Mouse (Mus musculus) cerebral cortex, adult 2 months (tissue): ENCODE measurements around the gene Mrc2.

ENCODE experiments used
- WGBS: fragments of 180-500 bp; shearing (Covaris S2); methylation state at CpG from one replicate; pipeline ENCODE4 v1.1.7; 2018; 5-methylcytosine and 5-hydroxymethylcytosine counted together

Gene Mrc2

GRCm38 (mm10) chr11:105292124-105293071, at the start of gene Mrc2:
TSS of gene Mrc2 (plus strand) at chr11:105292643.
- WGBS, result under 1% methylated on average over 74 of the region's 75 CpGs

GRCm38 (mm10) chr11:105246369-105246768, 46.1 kb upstream of the Mrc2 start:
- 43% methylated on average over 1 of the region's 1 CpGs for WGBS

- WGBS, result 59% methylated on average over 6 of the region's 6 CpGs
Measured at GRCm38 (mm10) chr11:105246785-105247184, 45.7 kb upstream of the Mrc2 start.

GRCm38 (mm10) chr11:105247321-105247720, 45.1 kb upstream of the Mrc2 start:
- WGBS, result 78% methylated on average over 5 of the region's 5 CpGs

GRCm38 (mm10) chr11:105259733-105260132, 32.7 kb upstream of the Mrc2 start:
- WGBS, result 78% methylated on average over 3 of the region's 3 CpGs

GRCm38 (mm10) chr11:105261116-105261515, 31.3 kb upstream of the Mrc2 start:
- 74% methylated on average over 5 of the region's 5 CpGs for WGBS

- WGBS, result 74% methylated on average over 4 of the region's 4 CpGs
Measured at GRCm38 (mm10) chr11:105261601-105262351, 30.7 kb upstream of the Mrc2 start.

GRCm38 (mm10) chr11:105264988-105265387, 27.5 kb upstream of the Mrc2 start:
- 96% methylated on average over 3 of the region's 3 CpGs for WGBS

GRCm38 (mm10) chr11:105270155-105270554, 22.3 kb upstream of the Mrc2 start:
- 15% methylated on average over 2 of the region's 2 CpGs for WGBS

GRCm38 (mm10) chr11:105280456-105280855, 12.0 kb upstream of the Mrc2 start:
- 93% methylated on average over 6 of the region's 6 CpGs for WGBS

- 80% methylated on average over 7 of the region's 7 CpGs for WGBS
Measured at GRCm38 (mm10) chr11:105281291-105281690, 11.2 kb upstream of the Mrc2 start.

GRCm38 (mm10) chr11:105281763-105282459, 10.5 kb upstream of the Mrc2 start:
- 51% methylated on average over 12 of the region's 12 CpGs for WGBS

GRCm38 (mm10) chr11:105282460-105282859, 10.0 kb upstream of the Mrc2 start:
- 59% methylated on average over 2 of the region's 2 CpGs for WGBS

- WGBS, result 88% methylated on average over 9 of the region's 9 CpGs
Measured at GRCm38 (mm10) chr11:105283016-105283415, 9.4 kb upstream of the Mrc2 start.

GRCm38 (mm10) chr11:105285720-105286119, 6.7 kb upstream of the Mrc2 start:
- WGBS, result 67% methylated on average over 3 of the region's 3 CpGs

- 68% methylated on average over 3 of the region's 3 CpGs for WGBS
Measured at GRCm38 (mm10) chr11:105289403-105289802, 3.0 kb upstream of the Mrc2 start.

- 26% methylated on average over 10 of the region's 10 CpGs for WGBS
Measured at GRCm38 (mm10) chr11:105291681-105292123, 741 bp upstream of the Mrc2 start.

- 23% methylated on average over 26 of the region's 26 CpGs for WGBS
Measured at GRCm38 (mm10) chr11:105293101-105293581, 698 bp downstream of the Mrc2 start.

- 59% methylated on average over 9 of the region's 9 CpGs for WGBS
Measured at GRCm38 (mm10) chr11:105293901-105294494, 1.6 kb downstream of the Mrc2 start.

GRCm38 (mm10) chr11:105296084-105296483, 3.6 kb downstream of the Mrc2 start:
- 83% methylated on average over 10 of the region's 10 CpGs for WGBS

GRCm38 (mm10) chr11:105310197-105310596, 17.8 kb downstream of the Mrc2 start:
- 93% methylated on average over 7 of the region's 7 CpGs for WGBS
